Mouse (Mus musculus) midbrain, embryonic 16.5 days (tissue): ENCODE data around the gene Ntrk1. TPM values are rescaled to one million over a fixed set of nuclear protein-coding genes. Genes with fewer than 3 reads are reported as not detected.

Source experiments
- ATAC-seq: fragments of 200-750 bp; cut with Nextera tagmentation; 2 replicates; pipeline ENCODE4 v1.8.0; 2017; ENCODE audit warnings: moderate TSS enrichment
- H3K27ac ChIP-seq: fragments of 300-500 bp; sonication (generic); 2 replicates; pipeline ENCODE4 v1.5.1; 2014; ENCODE audit warnings: mild to moderate bottlenecking, low read length, mixed read lengths
- H3K27me3 ChIP-seq: fragments of 300-500 bp; sonication (generic); 2 replicates; pipeline ENCODE4 v1.6.1; 2014; ENCODE audit warnings: low read depth, low read length, mixed read lengths; ENCODE audit not compliant: control insufficient read depth, insufficient read depth
- H3K36me3 ChIP-seq: fragments of 300-500 bp; sonication (generic); 2 replicates; pipeline ENCODE4 v1.6.1; 2014; ENCODE audit warnings: mild to moderate bottlenecking, low read length, moderate library complexity, mixed read lengths; ENCODE audit not compliant: control insufficient read depth, insufficient read depth
- H3K4me1 ChIP-seq: fragments of 300-500 bp; sonication (generic); 2 replicates; pipeline ENCODE4 v1.6.1; 2014; ENCODE audit warnings: mild to moderate bottlenecking, low read length, mixed read lengths; ENCODE audit not compliant: control insufficient read depth, insufficient read depth
- H3K4me2 ChIP-seq: fragments of 300-500 bp; sonication (generic); 2 replicates; pipeline ENCODE4 v1.6.1; 2014; ENCODE audit warnings: mild to moderate bottlenecking, low read length, mixed read lengths
- H3K4me3 ChIP-seq: fragments of 300-500 bp; sonication (generic); 2 replicates; pipeline ENCODE4 v1.5.1; 2014; ENCODE audit warnings: low read depth, mild to moderate bottlenecking, low read length, moderate library complexity, mixed read lengths
- H3K9ac ChIP-seq: fragments of 300-500 bp; sonication (generic); 2 replicates; pipeline ENCODE4 v1.6.1; 2014; ENCODE audit warnings: low read depth, low read length, mixed read lengths
- H3K9me3 ChIP-seq: fragments of 300-500 bp; sonication (generic); replicated peaks from 2 replicates; pipeline ENCODE4 v1.6.1; 2014; ENCODE audit warnings: mild to moderate bottlenecking, low read length, mixed read lengths; ENCODE audit not compliant: control insufficient read depth, poor library complexity, severe bottlenecking
- WGBS: fragments of 180-500 bp; shearing (Covaris S2); extraction: QIAGEN DNeasy Blood & Tissue Kit; methylation state at CpG from one replicate; pipeline ENCODE4 v1.1.7; 2014; 5-methylcytosine and 5-hydroxymethylcytosine counted together
- polyA plus RNA-seq: library from polyadenylated mRNA; unstranded; fragments of >200 nt; fragmentation: Nextera tagmentation; extraction: Ambion mirVana; gene quantifications from 2 replicates; pipeline ENCODE4 v1.2.1, GENCODE M21; 2015

Ntrk1 gene
- polyA plus RNA-seq, 1 experiment from 2014 or later = 1.4 TPM

GRCm38 (mm10) chr3:87764506-87764905 lies 30.5 kb downstream of the Ntrk1 start:
- Histone ChIP-seq H3K4me1 (no peaks in the 10 kb centered on the region), H3K27ac (peak overlapping the region; percentile 41; the same call in 1 of the 2 replicates), H3K4me3 (no peak overlapping the region), H3K36me3 (no peaks in the 10 kb centered on the region), H3K4me2 (no peak overlapping the region), H3K27me3 (peaks cover 15% of the 10 kb centered on the region), H3K9me3 (0 out of 2 replicates have a peak, but pooled peaks cover 3% of the 10 kb centered on the region), H3K9ac (no peak overlapping the region)
- WGBS = 49% methylated on average over 9 of the region's 10 CpGs
- ATAC-seq = no peak

GRCm38 (mm10) chr3:87763683-87764289 lies 31.2 kb downstream of the Ntrk1 start:
- no peak for ATAC-seq
- Histone ChIP-seq H3K27ac (no peak overlapping the region), H3K4me3 (no peak overlapping the region), H3K36me3 (no peaks in the 10 kb centered on the region), H3K4me1 (no peaks in the 10 kb centered on the region), H3K9ac (no peak overlapping the region), H3K27me3 (peaks cover 11% of the 10 kb centered on the region), H3K9me3 (no peaks in the 10 kb centered on the region), H3K4me2 (0 out of 2 replicates have a peak overlapping the region, but pooled peaks have one; percentile 5)
- 23% methylated on average over 15 of the region's 15 CpGs for WGBS

- Histone ChIP-seq H3K4me1 (no peaks in the 10 kb centered on the region), H3K27me3 (peaks cover 7% of the 10 kb centered on the region), H3K27ac (no peak overlapping the region)
These were observed 31.8 kb downstream of the Ntrk1 start for GRCm38 (mm10) chr3:87763202-87763601.

GRCm38 (mm10) chr3:87761408-87762375 lies 33.3 kb downstream of the Ntrk1 start:
- Histone ChIP-seq H3K9me3 (no peaks in the 10 kb centered on the region), H3K27ac (no peak overlapping the region), H3K27me3 (peaks cover under 1% of the 10 kb centered on the region; the same call in 1 of the 2 replicates), H3K4me2 (no peak overlapping the region), H3K9ac (no peak overlapping the region), H3K4me3 (no peak overlapping the region), H3K4me1 (no peaks in the 10 kb centered on the region), H3K36me3 (no peaks in the 10 kb centered on the region)
- no peak for ATAC-seq
- WGBS = 81% methylated on average over 20 of the region's 20 CpGs

More at GRCm38 (mm10) chr3:87763202-87763601, 31.8 kb downstream of the Ntrk1 start:
- Histone ChIP-seq H3K9ac (no peak overlapping the region), H3K4me3 (no peak overlapping the region), H3K36me3 (no peaks in the 10 kb centered on the region), H3K9me3 (no peaks in the 10 kb centered on the region), H3K4me2 (no peak overlapping the region)
- ATAC-seq = no peak
- WGBS = 63% methylated on average over 4 of the region's 4 CpGs

- H3K4me2 ChIP-seq = no peak overlapping the region
- no peak overlapping the region for H3K9ac ChIP-seq
- no peaks in the 10 kb centered on the region for H3K36me3 ChIP-seq
- no peak overlapping the region for H3K27ac ChIP-seq
- 50% methylated on average over 5 of the region's 5 CpGs for WGBS
- no peak overlapping the region for H3K4me3 ChIP-seq
- no peaks in the 10 kb centered on the region for H3K9me3 ChIP-seq
- no peaks in the 10 kb centered on the region for H3K4me1 ChIP-seq
- ATAC-seq = no peak
- H3K27me3 ChIP-seq = peaks cover 4% of the 10 kb centered on the region
These were observed 36.3 kb downstream of the Ntrk1 start for GRCm38 (mm10) chr3:87758641-87759040.

- H3K4me3 ChIP-seq = peak overlapping the region; percentile 35
- no peak overlapping the region for H3K27ac ChIP-seq
- H3K4me2 ChIP-seq = peak overlapping the region; percentile 64
- no peaks in the 10 kb centered on the region for H3K4me1 ChIP-seq
- ATAC-seq = peak; percentile 12; the same call in 1 of the 2 replicates
- H3K9ac ChIP-seq = peak overlapping the region; percentile 45; the same call in 1 of the 2 replicates
- no peaks in the 10 kb centered on the region for H3K36me3 ChIP-seq
- WGBS = 47% methylated on average over 20 of the region's 20 CpGs
- H3K27me3 ChIP-seq = peaks cover 4% of the 10 kb centered on the region
- H3K9me3 ChIP-seq = no peaks in the 10 kb centered on the region
These were observed 38.5 kb downstream of the Ntrk1 start for GRCm38 (mm10) chr3:87756488-87756887.

GRCm38 (mm10) chr3:87755964-87756363 lies 39.0 kb downstream of the Ntrk1 start:
- Histone ChIP-seq H3K4me3 (peak overlapping the region; percentile 35), H3K36me3 (no peaks in the 10 kb centered on the region), H3K27me3 (peaks cover 4% of the 10 kb centered on the region), H3K4me1 (no peaks in the 10 kb centered on the region), H3K9ac (peak overlapping the region; percentile 45), H3K9me3 (no peaks in the 10 kb centered on the region), H3K27ac (no peak overlapping the region), H3K4me2 (peak overlapping the region; percentile 64)
- 3% methylated on average over 24 of the region's 24 CpGs for WGBS
- peak; percentile 92 for ATAC-seq

- WGBS = 85% methylated on average over 13 of the region's 13 CpGs
- no peak for ATAC-seq
- Histone ChIP-seq H3K27ac (no peak overlapping the region), H3K4me1 (no peaks in the 10 kb centered on the region), H3K36me3 (no peaks in the 10 kb centered on the region), H3K27me3 (peaks cover 4% of the 10 kb centered on the region), H3K9ac (no peak overlapping the region), H3K4me2 (no peak overlapping the region), H3K9me3 (no peaks in the 10 kb centered on the region), H3K4me3 (no peak overlapping the region)
These were observed 41.1 kb downstream of the Ntrk1 start for GRCm38 (mm10) chr3:87753829-87754228.

GRCm38 (mm10) chr3:87752567-87752966 lies 42.4 kb downstream of the Ntrk1 start:
- no peaks in the 10 kb centered on the region for H3K36me3 ChIP-seq
- no peak overlapping the region for H3K27ac ChIP-seq
- no peak overlapping the region for H3K9ac ChIP-seq
- no peak overlapping the region for H3K4me2 ChIP-seq
- no peak overlapping the region for H3K4me3 ChIP-seq
- no peak for ATAC-seq
- no peaks in the 10 kb centered on the region for H3K4me1 ChIP-seq
- H3K9me3 ChIP-seq = no peaks in the 10 kb centered on the region
- peaks cover 4% of the 10 kb centered on the region for H3K27me3 ChIP-seq
- WGBS = 91% methylated on average over 3 of the region's 3 CpGs
